Mouse (Mus musculus): Measurements from ENCODE around the gene Grin2b. TPM values are rescaled to one million over a fixed set of nuclear protein-coding genes. Genes with fewer than 3 reads are reported as not detected.
"Not testable (repeated sequence)": the region's sequence is repeated elsewhere in the genome, so short reads cannot be mapped to it uniquely, and the experiment has no call there.

The Grin2b gene
- polyA plus RNA-seq, 1 experiment from 2014 or later, result 0.31 TPM

- Histone ChIP-seq H3K27me3 (ENCODE audit: poor library complexity, severe bottlenecking) (no peaks in the 10 kb centered on the region), H3K27ac (no peak overlapping the region), H3K36me3 (replicated peaks) (no peaks in the 10 kb centered on the region), H3K9me3 (no peaks in the 10 kb centered on the region; the same call in 1 of the 2 replicates), H3K4me1 (no peaks in the 10 kb centered on the region), H3K4me3 (no peak overlapping the region)
- no peak for DNase-seq (ENCODE audit: extremely low spot score, low spot score)
- 92% methylated on average over 5 of the region's 5 CpGs for WGBS
Measured at GRCm38 (mm10) chr6:135727106-135727505, 446.2 kb downstream of the Grin2b start.

- whole genome bisulfite sequencing, result 86% methylated on average over 2 of the region's 2 CpGs
- H3K27me3 ChIP-seq (ENCODE audit: poor library complexity, severe bottlenecking), result no peaks in the 10 kb centered on the region
- no peaks in the 10 kb centered on the region for H3K4me1 ChIP-seq
- no peak overlapping the region for H3K4me3 ChIP-seq
- no peaks in the 10 kb centered on the region for H3K36me3 ChIP-seq (replicated peaks)
- no peak overlapping the region for H3K27ac ChIP-seq
- H3K9me3 ChIP-seq, result no peaks in the 10 kb centered on the region
- DNase-seq (ENCODE audit: extremely low spot score, low spot score), result no peak
Measured at GRCm38 (mm10) chr6:135721706-135722105, 451.6 kb downstream of the Grin2b start.

DNA sequence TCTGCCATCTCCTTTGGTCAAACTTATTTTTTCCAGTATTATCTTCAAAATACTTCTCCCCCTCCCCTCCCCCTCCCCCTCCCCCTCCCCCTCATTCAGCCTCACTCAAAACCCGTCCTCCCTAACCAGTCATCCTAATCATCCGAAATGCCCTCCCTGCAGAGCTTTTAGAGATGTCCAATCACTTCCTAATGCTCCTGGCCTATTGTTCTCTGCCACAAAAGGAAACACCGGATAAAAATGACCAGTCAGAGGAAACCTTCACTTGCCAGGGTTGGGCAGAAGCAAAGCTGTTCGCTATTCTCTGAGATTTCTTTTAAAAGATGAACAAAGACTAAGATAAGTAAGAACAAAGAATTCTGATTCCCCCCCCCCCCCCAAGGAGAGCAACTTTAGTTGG lies 458.4 kb downstream of the Grin2b start:
- no peaks in the 10 kb centered on the region for H3K27me3 ChIP-seq (ENCODE audit: poor library complexity, severe bottlenecking)
- no peak for DNase-seq (ENCODE audit: extremely low spot score, low spot score)
- peaks cover 6% of the 10 kb centered on the region; the same call in 1 of the 2 replicates for H3K4me1 ChIP-seq
- H3K27ac ChIP-seq, result no peak overlapping the region
- no peak overlapping the region for H3K4me3 ChIP-seq
- no peaks in the 10 kb centered on the region for H3K36me3 ChIP-seq (replicated peaks)
- WGBS, result 32% methylated on average over 3 of the region's 4 CpGs
- H3K9me3 ChIP-seq, result no peaks in the 10 kb centered on the region

DNA sequence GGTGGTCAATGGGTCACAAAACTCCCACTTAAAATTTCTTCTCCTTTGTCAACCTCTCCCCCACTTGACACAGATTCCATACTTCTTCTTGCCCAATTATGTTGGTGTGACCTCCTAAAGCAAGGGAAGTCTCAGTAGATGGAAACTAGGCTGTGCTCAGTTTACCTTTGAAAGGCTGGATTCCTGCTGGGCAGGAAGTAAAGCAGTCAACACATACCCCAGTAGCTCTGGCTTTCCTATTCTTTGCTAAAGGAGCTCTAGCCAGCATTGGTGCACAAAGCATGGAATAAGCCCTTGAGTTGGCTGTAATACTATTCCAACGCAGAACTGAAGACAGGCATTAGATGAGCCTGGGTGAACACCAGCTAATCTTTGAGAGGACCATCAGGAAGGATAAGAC lies 459.1 kb downstream of the Grin2b start:
- no peaks in the 10 kb centered on the region for H3K9me3 ChIP-seq
- no peak overlapping the region for H3K4me3 ChIP-seq
- H3K36me3 ChIP-seq (replicated peaks), result no peaks in the 10 kb centered on the region
- no peak for DNase-seq (ENCODE audit: extremely low spot score, low spot score)
- peaks cover 6% of the 10 kb centered on the region; the same call in 1 of the 2 replicates for H3K4me1 ChIP-seq
- no peaks in the 10 kb centered on the region for H3K27me3 ChIP-seq (ENCODE audit: poor library complexity, severe bottlenecking)
- H3K27ac ChIP-seq, result no peak overlapping the region
- WGBS, result 48% methylated on average over 1 of the region's 1 CpGs

- Histone ChIP-seq H3K9me3 (no peaks in the 10 kb centered on the region), H3K27me3 (ENCODE audit: poor library complexity, severe bottlenecking) (no peaks in the 10 kb centered on the region), H3K4me3 (no peak overlapping the region), H3K4me1 (peaks cover 6% of the 10 kb centered on the region; the same call in 1 of the 2 replicates), H3K27ac (no peak overlapping the region), H3K36me3 (replicated peaks) (no peaks in the 10 kb centered on the region)
- 83% methylated on average over 8 of the region's 8 CpGs for WGBS
- DNase-seq (ENCODE audit: extremely low spot score, low spot score), result no peak
Measured at GRCm38 (mm10) chr6:135713716-135714115, 459.6 kb downstream of the Grin2b start.

DNA sequence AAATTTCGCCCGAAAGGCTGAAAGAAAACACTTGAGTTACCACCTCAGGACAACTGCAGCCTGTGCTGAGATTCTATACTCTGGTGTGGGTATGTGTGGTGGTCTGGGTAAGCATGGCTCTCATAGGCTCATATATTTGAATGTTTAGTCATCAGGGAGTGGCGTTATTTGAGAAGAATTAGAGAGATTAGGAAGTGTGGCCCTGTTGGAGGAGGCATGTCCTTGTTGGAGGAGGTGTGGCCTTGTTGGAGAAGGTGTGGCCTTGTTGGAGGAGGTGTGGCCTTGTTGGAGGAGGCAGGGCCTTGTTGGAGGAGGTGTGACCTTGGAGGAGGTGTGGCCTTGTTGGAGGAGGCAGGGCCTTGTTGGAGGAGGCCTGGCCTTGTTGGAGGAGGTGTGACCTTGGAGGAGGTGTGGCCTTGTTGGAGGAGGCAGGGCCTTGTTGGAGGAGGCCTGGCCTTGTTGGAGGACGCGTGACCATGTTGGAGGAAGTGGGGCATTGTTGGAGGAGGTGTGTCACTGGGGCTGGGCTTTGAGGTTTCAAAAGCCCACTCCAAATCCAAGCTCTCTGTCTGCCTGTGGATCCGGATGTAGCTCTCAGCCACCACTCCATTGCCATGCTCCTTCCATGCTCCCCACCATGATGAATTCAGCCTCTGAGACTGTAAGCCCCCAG lies 466.3 kb downstream of the Grin2b start:
- WGBS, result 82% methylated on average over 6 of the region's 6 CpGs
- H3K9me3 ChIP-seq; H3K36me3 ChIP-seq (replicated peaks); H3K27me3 ChIP-seq (ENCODE audit: poor library complexity, severe bottlenecking); H3K27ac ChIP-seq; H3K4me1 ChIP-seq; H3K4me3 ChIP-seq; DNase-seq (ENCODE audit: extremely low spot score, low spot score): not testable (repeated sequence)

DNA sequence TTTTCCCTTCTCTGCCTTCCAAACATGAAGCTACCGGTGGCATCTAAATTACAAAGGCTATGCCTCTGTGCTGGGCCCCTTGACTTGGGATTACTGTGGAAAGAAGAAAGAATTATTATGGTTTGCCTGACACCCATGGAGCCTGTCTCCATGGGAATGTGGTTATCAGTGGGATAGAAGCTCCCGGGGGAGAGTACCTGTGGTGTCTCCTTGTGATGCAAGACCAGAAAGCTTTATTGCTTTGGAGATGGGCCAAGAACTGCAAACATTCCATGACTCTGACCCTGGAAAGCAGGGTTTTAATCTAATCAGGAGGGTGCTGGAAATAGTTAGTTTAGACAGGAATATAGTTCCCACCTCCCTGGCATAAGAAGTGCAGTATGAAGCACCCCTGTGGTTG lies 469.7 kb downstream of the Grin2b start:
- H3K4me3 ChIP-seq, result no peak overlapping the region
- DNase-seq (ENCODE audit: extremely low spot score, low spot score), result no peak
- H3K27me3 ChIP-seq (ENCODE audit: poor library complexity, severe bottlenecking), result no peaks in the 10 kb centered on the region
- no peak overlapping the region for H3K27ac ChIP-seq
- 39% methylated on average over 2 of the region's 2 CpGs for WGBS
- H3K9me3 ChIP-seq, result no peaks in the 10 kb centered on the region
- H3K36me3 ChIP-seq (replicated peaks), result no peaks in the 10 kb centered on the region
- H3K4me1 ChIP-seq, result peaks cover 5% of the 10 kb centered on the region

- WGBS, result 91% methylated on average over 3 of the region's 3 CpGs
- H3K36me3 ChIP-seq (replicated peaks), result no peaks in the 10 kb centered on the region
Measured at GRCm38 (mm10) chr6:135701361-135701760, 471.9 kb downstream of the Grin2b start.

DNA sequence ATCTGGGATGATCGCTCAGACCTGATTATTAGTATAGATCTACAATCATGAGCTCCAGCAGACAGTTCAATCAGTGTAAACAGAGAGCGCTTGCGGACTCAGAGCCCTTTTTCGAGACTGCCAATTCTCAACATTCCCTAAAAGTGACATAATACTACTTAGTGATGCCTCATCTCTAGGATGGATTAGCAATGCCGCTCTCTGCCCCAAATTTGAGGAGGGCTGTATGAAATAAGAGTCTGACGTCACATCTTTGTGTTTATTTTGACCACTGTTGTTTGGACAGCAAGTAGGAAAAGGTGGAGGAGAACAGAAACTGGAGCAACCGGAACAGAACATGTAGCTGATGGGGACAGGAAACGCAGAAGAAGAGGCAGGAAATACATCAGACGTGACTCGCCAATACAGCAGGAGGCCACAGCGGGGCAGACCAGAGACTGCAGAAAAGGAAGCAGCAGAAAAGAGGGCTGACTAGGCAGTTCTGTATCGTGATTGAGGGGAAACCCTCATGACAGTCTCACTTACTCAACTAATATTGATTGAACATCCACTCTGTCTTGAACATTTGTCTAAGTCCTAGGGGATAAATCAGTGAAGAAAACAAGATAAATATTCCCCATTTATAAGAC lies 472.5 kb downstream of the Grin2b start:
- 86% methylated on average over 12 of the region's 12 CpGs for WGBS
- Histone ChIP-seq H3K9me3 (no peaks in the 10 kb centered on the region), H3K4me3 (no peak overlapping the region), H3K4me1 (peaks cover 5% of the 10 kb centered on the region), H3K27me3 (ENCODE audit: poor library complexity, severe bottlenecking) (no peaks in the 10 kb centered on the region), H3K27ac (no peak overlapping the region), H3K36me3 (replicated peaks) (no peaks in the 10 kb centered on the region)
- DNase-seq (ENCODE audit: extremely low spot score, low spot score), result no peak

More at GRCm38 (mm10) chr6:135701361-135701760, 471.9 kb downstream of the Grin2b start:
- Histone ChIP-seq H3K9me3 (no peaks in the 10 kb centered on the region), H3K27me3 (ENCODE audit: poor library complexity, severe bottlenecking) (no peaks in the 10 kb centered on the region), H3K4me1 (peaks cover 5% of the 10 kb centered on the region), H3K4me3 (no peak overlapping the region), H3K27ac (no peak overlapping the region)
- DNase-seq (ENCODE audit: extremely low spot score, low spot score), result no peak

- DNase-seq (ENCODE audit: extremely low spot score, low spot score), result no peak
- 80% methylated on average over 9 of the region's 9 CpGs for WGBS
- no peaks in the 10 kb centered on the region for H3K36me3 ChIP-seq (replicated peaks)
- H3K9me3 ChIP-seq, result peaks cover 5% of the 10 kb centered on the region; the same call in 1 of the 2 replicates
- no peak overlapping the region for H3K27ac ChIP-seq
- no peaks in the 10 kb centered on the region for H3K27me3 ChIP-seq (ENCODE audit: poor library complexity, severe bottlenecking)
- H3K4me1 ChIP-seq, result no peaks in the 10 kb centered on the region
- H3K4me3 ChIP-seq, result no peak overlapping the region
Measured at GRCm38 (mm10) chr6:135692533-135692932, 480.8 kb downstream of the Grin2b start.

DNA sequence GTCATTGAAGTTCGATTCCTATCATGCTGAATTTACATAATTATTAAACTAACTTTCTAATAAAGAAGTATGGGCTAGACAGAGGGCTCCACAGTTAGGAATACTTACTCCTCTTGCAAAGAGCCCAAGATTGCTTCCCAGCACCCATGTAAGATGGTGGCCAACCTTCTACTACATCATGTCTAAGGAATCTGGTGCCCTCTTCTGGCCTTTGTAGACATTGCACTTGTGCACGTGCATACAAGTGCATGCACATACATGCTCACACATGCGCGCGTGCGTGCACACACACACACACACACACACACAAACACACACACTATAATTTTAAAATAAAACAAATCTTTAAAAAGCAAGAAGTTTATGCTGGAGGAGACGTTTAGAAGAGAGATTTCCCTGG lies 481.8 kb downstream of the Grin2b start:
- no peaks in the 10 kb centered on the region for H3K27me3 ChIP-seq (ENCODE audit: poor library complexity, severe bottlenecking)
- peaks cover 5% of the 10 kb centered on the region; the same call in 1 of the 2 replicates for H3K9me3 ChIP-seq
- no peak overlapping the region for H3K4me3 ChIP-seq
- no peak overlapping the region for H3K27ac ChIP-seq
- 96% methylated on average over 7 of the region's 7 CpGs for WGBS
- no peaks in the 10 kb centered on the region for H3K36me3 ChIP-seq (replicated peaks)
- H3K4me1 ChIP-seq, result no peaks in the 10 kb centered on the region
- no peak for DNase-seq (ENCODE audit: extremely low spot score, low spot score)

- Histone ChIP-seq H3K27me3 (ENCODE audit: poor library complexity, severe bottlenecking) (no peaks in the 10 kb centered on the region), H3K27ac (no peak overlapping the region), H3K36me3 (replicated peaks) (no peaks in the 10 kb centered on the region), H3K4me1 (no peaks in the 10 kb centered on the region), H3K9me3 (peaks cover 2% of the 10 kb centered on the region; the same call in 1 of the 2 replicates), H3K4me3 (no peak overlapping the region)
- WGBS, result 90% methylated on average over 9 of the region's 9 CpGs
- no peak for DNase-seq (ENCODE audit: extremely low spot score, low spot score)
Measured at GRCm38 (mm10) chr6:135687926-135688325, 485.4 kb downstream of the Grin2b start.

DNA sequence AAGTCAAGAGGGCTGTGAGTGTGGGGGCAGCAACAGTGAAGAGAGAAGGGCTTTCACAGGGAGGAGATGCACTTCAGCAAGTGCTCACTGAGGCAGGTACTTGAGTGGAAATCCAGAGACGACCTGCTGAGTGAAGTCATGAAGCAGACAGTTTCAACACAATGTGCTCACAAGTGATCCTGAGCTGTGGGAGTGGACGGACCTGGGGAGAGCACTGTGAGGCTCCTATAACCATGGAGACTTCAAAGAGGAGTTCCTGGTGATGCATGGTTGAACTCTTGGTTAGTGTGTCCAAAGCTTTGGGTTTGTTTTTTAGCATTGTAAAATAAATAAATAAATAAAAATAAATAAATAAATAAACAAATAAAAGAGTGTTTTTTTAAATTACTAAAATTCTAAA lies 489.1 kb downstream of the Grin2b start:
- 58% methylated on average over 2 of the region's 2 CpGs for WGBS
- no peak for DNase-seq (ENCODE audit: extremely low spot score, low spot score)
- H3K4me1 ChIP-seq, result no peaks in the 10 kb centered on the region
- H3K4me3 ChIP-seq, result no peak overlapping the region
- H3K9me3 ChIP-seq, result no peaks in the 10 kb centered on the region
- no peaks in the 10 kb centered on the region for H3K36me3 ChIP-seq (replicated peaks)
- no peak overlapping the region for H3K27ac ChIP-seq
- H3K27me3 ChIP-seq (ENCODE audit: poor library complexity, severe bottlenecking), result no peaks in the 10 kb centered on the region

Data from forebrain, embryonic 10.5 days (tissue).